Mouse (Mus musculus) T-helper 2 cell (primary cell): ENCODE data around the gene Scrn3.

Experiments
- in situ Hi-C: fragments of 300-600 bp; cut with MboI, MseI; formaldehyde crosslinking; loops from one replicate; pipeline ENCODE4 v1.15.1; 2025; ENCODE audit warnings: high pct_unique_total_duplicates

The Scrn3 gene

DNA sequence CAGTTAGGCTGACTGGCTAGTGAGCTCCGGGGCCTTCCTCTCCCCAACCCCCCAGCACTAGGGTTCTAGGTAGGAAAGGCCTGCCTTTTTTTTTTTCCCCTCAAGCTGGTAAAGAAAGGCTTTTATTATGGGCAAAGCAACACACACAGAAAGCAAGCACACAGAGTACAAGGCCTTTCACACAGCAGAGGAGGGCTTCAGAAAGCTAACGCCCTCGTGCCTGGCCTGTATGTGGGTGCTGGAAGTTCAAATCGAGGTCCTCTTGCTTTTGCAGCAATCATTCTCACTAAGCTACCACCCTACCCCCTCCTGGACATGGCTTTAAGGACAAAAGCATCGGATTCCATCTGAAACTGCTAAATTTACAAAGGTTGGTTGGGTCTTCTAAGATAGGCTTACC, 67.3 kb downstream of the Scrn3 start:
- in situ Hi-C loops = no loop called here

DNA sequence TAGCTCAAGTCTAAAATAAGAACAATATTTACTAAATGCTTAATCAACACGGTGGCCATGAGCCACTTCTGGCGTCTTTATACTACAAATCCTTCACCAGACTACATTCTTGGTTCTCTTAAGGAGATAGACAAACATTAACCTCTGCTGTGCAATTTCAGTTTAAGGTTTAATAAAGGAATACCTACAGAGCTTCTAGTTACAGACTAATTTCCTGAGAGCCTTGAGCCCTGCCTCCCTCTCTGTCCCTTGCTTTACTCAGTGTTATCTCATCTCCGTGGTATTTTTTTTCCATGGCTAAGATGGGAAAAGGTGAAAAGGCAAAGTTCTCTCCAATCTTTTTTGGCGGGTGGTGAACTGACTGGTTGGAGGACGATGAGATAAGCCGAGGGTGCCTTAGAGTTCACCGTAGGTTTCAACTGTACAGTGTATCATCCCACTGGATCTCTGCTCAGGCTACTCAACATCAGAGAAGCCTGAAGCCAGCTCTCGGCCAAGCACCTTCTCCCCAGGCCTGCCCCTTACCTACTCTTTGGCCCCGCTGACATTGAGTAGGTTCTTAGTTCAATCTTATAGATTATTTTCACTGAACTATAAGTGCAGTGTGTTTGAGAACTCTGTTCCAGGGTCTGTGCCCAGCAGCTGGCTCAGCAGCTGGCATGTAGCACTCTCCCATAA, 68.0 kb downstream of the Scrn3 start:
- in situ Hi-C loops = no loop called here

DNA sequence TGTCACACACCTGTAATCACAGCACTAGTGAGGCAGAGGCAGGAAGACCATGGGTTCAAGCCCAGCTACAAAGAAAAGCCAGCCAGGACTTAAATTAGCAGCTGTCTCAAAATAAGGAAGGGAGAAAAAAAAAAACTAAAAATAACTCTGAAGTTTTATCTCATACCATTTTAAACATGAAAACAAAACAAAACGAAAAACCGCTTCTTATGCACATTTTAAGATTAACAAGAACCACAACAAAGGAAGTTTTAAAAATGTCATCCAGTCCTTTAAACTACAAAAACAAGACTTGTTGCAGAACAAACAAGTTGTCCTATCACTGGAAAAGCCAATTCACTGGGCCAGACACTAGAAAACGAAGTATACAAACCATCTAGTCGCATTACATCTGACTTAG, 72.8 kb downstream of the Scrn3 start:
- in situ Hi-C loops = loop anchor here (5.0 kb wide), 1 partner anchor 73 kb away; the partner anchor contains the start of genes Cir1 and Scrn3

DNA sequence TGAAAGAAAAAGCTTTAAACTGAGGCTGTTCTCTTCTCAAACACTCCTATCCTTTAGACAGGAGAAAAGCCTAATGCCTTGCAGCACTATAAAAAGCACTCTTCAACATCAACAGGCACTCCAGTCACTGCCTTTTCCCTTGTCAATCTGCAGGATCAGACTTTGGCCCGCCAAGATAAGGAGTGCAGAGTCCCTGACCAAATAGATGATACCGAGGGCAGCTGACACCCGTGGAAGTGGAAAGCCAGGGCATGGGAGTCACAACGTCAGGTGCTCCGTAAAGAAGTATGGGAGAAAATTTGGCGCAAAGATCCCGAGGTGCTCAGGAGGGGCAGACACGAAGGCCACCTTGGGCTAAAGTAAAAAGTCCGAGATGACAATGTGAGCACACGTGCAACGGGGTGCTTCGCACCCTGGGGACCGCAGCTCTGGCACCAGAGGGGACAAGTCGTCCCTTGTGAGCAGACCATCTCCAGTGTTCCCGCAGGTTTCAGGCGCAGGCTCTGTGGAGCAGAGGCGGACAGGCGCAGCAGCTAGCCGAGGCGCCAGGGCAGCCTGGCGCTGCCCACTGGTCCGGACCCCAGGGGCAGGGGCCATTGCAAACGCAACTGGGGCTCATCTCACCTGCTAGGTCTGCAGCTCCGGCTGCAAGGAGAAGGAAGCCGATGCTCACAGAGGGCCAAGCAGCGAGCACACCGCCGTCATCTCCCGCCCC, 73.4 kb downstream of the Scrn3 start:
- in situ Hi-C loops = loop anchor here (5.0 kb wide), 1 partner anchor 73 kb away; the partner anchor contains the start of genes Cir1 and Scrn3

DNA sequence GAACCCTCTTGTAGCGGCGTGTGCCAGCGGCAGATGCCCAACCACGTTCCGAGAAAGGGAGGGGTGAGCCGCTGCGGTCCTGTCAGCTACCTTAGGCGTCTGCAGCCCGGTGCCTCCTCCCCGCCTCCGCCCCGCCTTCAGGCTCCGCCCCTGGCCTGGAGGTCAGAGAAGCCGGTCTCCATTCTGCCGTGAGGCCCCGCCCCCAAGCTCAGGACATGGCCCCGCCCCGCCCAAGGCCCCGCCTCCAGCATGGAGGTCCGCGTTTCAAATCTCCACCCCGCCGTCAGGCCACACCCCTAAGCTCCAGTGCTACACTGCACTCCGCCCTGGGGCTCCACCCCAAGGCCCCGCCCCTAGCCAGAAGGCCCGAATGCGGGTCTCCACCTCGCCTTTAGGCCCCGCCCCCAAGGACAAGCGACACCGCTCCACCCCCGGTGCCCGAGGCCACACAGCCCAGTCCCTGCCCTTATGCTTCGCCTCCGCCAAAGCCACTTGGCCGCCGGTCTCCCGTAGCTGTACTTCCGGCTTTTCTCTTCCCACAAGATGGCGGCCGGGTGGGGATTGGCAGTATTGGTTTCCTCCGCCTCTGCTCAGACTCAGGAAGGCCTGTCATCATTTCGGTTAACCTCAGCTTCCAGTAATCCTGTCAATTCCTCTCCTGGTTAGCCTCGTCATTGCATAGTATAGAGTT, 74.1 kb downstream of the Scrn3 start, which contains the start of gene Gpr155:
Gene Gpr155, minus strand, starts transcription at position 217 of the 691 bp plus-strand sequence.
- in situ Hi-C loops = loop anchor here (5.0 kb wide), 1 partner anchor 74 kb away; the partner anchor contains the start of genes Cir1 and Scrn3
